Mouse (Mus musculus) thymus, adult 2 months (tissue): ENCODE results near the gene Pate4.

ENCODE experiments used
- CTCF ChIP-seq: fragments of 200-500 bp; IDR thresholded peaks from 2 replicates; pipeline ENCODE4 v1.5.1; 2012; ENCODE audit warnings: mild to moderate bottlenecking, control low read depth, low read length, moderate library complexity, borderline replicate concordance; ENCODE audit not compliant: control insufficient read depth, poor library complexity, insufficient read depth; ENCODE audit errors: extremely low read depth
- POLR2A ChIP-seq: fragments of 200-500 bp; IDR thresholded peaks from 2 replicates; pipeline ENCODE4 v1.6.1; 2012; ENCODE audit warnings: mild to moderate bottlenecking, low read length, control low read depth, moderate library complexity; ENCODE audit not compliant: control insufficient read depth, poor library complexity, insufficient read depth; ENCODE audit errors: extremely low read depth

DNA sequence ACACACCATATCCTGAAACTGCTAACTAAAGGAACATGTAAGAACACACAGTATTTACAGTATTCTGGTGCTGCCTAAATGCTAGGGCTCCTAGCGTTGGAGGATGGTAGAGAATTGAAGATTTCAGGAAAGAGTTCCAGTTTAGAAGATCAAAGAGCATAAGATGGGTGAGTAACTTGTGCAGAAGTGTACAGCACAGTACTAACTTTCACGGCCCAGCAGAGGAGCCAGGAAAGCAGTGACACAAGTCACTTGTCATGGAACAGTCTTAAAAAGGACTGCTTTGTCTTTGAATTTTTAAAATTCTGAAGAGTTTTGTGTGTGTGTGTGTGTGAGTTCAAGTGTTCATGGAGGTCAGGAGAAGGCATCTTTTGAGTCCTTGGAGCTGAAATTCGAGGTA is 43.7 kb downstream of the Pate4 start:
- no peak for TF ChIP-seq CTCF
- TF ChIP-seq POLR2A, result no peak
